Mouse (Mus musculus): ENCODE data around the gene Gtf3c1.

GRCm38 (mm10) chr7:125637220-125638140 lies 70.1 kb downstream of the Gtf3c1 start:
- TF ChIP-seq CTCF (conservative IDR thresholded peaks at IDR 0.05; ENCODE audit: low read length) = no peak
- no peak for TF ChIP-seq NANOG (IDR thresholded peaks at IDR 0.05; ENCODE audit: borderline replicate concordance, low read length)
